ENCODE assay signal across 1 mouse cellular context in the genomic region with DNA sequence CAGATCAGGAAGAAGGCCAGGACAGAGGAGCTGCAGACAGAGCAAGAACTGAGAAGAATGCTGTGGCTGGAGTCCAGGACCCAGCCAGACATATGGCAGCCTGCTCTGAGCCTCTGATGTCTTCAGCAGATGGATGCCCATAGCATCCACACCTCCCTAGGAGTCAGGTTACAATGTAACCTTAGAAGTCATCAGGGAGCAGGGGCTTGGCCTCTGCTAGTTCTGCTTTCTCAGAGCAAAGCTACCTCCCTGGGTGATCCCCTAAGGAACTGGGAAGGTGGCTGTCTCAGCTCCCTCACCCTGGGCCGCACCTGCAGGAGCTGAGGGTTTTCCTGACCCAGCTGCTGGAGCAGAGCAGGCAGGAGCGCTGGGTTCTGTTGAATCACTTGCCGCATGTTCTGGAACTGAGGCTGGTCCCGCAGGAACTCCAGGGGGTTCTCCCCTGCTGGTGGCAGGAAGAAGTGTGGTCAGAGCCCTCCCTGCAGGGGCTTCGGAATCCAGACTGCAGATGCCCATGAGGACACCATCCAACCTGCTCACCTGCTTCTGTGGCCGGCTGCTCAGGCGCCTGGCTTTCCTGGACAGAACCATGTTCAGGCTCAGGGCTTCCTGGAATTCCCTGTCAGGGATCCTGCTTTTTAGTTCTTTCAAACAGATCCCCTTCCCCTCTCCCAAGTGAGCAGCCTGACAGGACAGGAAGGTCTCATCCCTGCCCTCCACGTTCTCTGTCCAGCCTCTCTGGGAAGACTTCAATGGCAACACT.
TF ChIP-seq lines count a peak whose summit lies in the region.

No protein-coding gene starts in this region.

TF ChIP-seq in MEL, 35 proteins besides CTCF, POLR2A, EP300 and RAD21 (continued from another document):
- no peak for TF ChIP-seq MYC (IDR thresholded peaks at IDR 0.05; ENCODE audit: low read depth, low read length)
- TF ChIP-seq ETS1 (IDR thresholded peaks at IDR 0.05; ENCODE audit: low read depth, low read length) = no peak
- no peak for TF ChIP-seq POLR2AphosphoS5 (IDR thresholded peaks at IDR 0.05; ENCODE audit: borderline replicate concordance, low read depth, low read length)
- TF ChIP-seq KAT2A (conservative IDR thresholded peaks at IDR 0.05; ENCODE audit: low read depth, low read length) = no peak
- TF ChIP-seq MAFK (IDR thresholded peaks at IDR 0.05; ENCODE audit: borderline replicate concordance, low read depth, low read length) = no peak
- no peak for TF ChIP-seq E2F4 (IDR thresholded peaks at IDR 0.05; ENCODE audit: borderline replicate concordance, low read depth, low read length)
